In the genomic region with DNA sequence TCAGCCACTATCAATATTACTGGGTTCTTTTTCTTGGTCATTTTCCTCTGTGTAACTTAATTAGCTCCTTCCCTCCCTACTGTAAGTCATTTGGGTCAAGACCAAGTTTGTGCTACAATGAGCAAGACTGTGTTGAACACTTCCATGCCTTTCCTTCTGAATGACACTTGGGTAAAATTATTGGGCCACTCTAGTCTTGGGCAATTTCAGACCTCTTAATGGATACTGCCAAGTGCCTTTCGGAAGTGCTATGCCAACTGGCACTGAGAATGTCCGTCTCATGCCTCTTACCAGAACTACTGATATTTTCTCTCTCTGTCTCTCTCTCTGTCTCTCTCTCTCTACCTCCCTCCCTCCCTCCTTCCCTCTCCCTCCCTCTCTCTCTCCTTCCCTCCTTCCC, we compare ENCODE assay signal across 15 mouse cellular contexts.
DNase-seq lines count a peak whose midpoint lies in the region.
"Had no signal": no experiment of that assay in that cellular context is flagged by ENCODE, and none has a peak within 500 bp of the region (broad histone marks: within the 10 kb centered on the region; RNA-seq: fewer than 3 reads in every experiment).

No protein-coding gene starts in this region.

- DNase-seq in adrenal gland, adult 2 months, result peak; percentile 4
- DNase-seq in adrenal gland, adult (ENCODE audit: inconsistent age in 2 of 2, low spot score in 1 of 2), result no peak
- peak; percentile 14 for DNase-seq in adipocyte (ENCODE audit: low spot score)
- DNase-seq in lung, postnatal 14 days, result peak; percentile 23
- no peak for DNase-seq in liver
- DNase-seq in urinary bladder, adult 18-20 months (ENCODE audit: low spot score in 2 of 2), result no peak
- DNase-seq: adrenal gland, adult 8-10 months; cerebellum, adult 11 months; cerebellum, adult 2 months; cerebellum, adult 9-11 months; cerebellum, postnatal 25 days; forebrain, postnatal 0 days; gastrocnemius, adult 2 months; gastrocnemius, postnatal 25 days; heart, postnatal 14 days had no signal

Comparison
In these comparisons a context has a peak if more than half of its experiments do, and no peak if none do; other contexts are left out.
1. DNase-seq: peak in adrenal gland, adult 2 months (single experiment), adipocyte (single experiment) and lung, postnatal 14 days (single experiment); none in adrenal gland, adult (0 of 2), liver (single experiment) and urinary bladder, adult 18-20 months (0 of 2).